Comparison of ENCODE assay signal across 8 mouse cellular contexts in the genomic region with DNA sequence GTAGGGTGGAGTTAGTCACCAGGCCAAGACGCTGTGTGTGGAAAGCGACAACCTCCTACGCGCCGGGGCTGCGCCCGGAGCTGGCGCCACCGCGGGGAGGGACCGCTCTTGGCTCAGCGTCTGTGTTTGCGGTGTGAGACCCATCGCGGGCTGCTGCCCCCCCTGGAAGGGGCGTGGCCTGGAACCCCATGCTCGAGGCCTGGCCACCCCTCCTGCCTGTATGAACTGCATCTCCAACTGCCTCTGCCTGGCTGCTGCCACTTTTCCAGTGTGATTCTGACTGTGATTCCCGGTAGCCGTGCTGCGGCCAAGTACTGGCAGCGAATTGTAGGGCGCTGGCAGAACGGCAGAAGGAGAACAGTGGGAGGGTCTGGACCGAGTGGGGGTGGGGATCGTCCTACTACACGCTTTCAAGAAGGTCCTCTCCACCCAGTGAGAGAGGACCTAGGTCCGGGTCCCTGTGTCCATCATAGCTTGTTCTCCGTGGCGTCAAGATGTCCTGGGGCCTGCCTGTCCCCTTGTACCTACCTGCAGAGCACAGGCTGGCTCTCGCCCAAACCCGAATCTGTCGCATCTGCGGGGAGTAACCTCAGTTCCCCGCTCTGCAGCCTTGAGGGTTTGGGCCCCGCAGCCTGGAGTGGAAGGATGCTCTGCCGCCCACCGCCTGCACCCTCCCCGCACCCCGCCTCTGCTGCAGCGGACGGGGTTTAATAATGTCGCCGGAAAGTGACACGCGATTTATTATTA. TPM values are rescaled to one million over a fixed set of nuclear protein-coding genes. Genes with fewer than 3 reads are reported as not detected.
DNase-seq lines count a peak whose midpoint lies in the region; ATAC-seq and TF ChIP-seq lines count a peak whose summit lies in the region.

No protein-coding gene starts in this region.

- H3K9me3 ChIP-seq in intestine, embryonic 14.5 days (ENCODE audit: control insufficient read depth, low read length) = no peaks in the 10 kb centered on the region
- H3K9me3 ChIP-seq in midbrain, postnatal 0 days (ENCODE audit: low read length) = no peaks in the 10 kb centered on the region

- peak; percentile 45 for ATAC-seq in granulocyte monocyte progenitor cell, adult 5-6 weeks (replicated peaks; ENCODE audit: poor library complexity, severe bottlenecking)
- no peak for ATAC-seq in intestine, embryonic 14.5 days (replicated peaks; ENCODE audit: low FRiP score, low TSS enrichment, low read depth)
- no peak for ATAC-seq in midbrain, postnatal 0 days (ENCODE audit: low FRiP score)

- no peak for TF ChIP-seq CTCF in midbrain, postnatal 0 days (IDR thresholded peaks at IDR 0.05)

- H3K4me2 ChIP-seq in intestine, embryonic 14.5 days (ENCODE audit: low read length) = peak overlapping the region; percentile 48
- peak overlapping the region; percentile 52 for H3K4me2 ChIP-seq in midbrain, postnatal 0 days (ENCODE audit: low read depth, low read length, poor library complexity, severe bottlenecking)

- 1% methylated on average over 45 of the region's 45 CpGs for whole genome bisulfite sequencing in intestine, embryonic 14.5 days
- 2% methylated on average over 45 of the region's 45 CpGs for WGBS in midbrain, postnatal 0 days

- peak overlapping the region; percentile 21 for H3K4me3 ChIP-seq in intestine, embryonic 14.5 days (ENCODE audit: low read depth, low read length)
- H3K4me3 ChIP-seq in midbrain, postnatal 0 days (ENCODE audit: low read depth, low read length) = peak overlapping the region; percentile 23

- peaks cover 68% of the 10 kb centered on the region for H3K27me3 ChIP-seq in intestine, embryonic 14.5 days (replicated peaks; ENCODE audit: control insufficient read depth, insufficient read depth, low read length)
- peaks cover 57% of the 10 kb centered on the region for H3K27me3 ChIP-seq in midbrain, postnatal 0 days (ENCODE audit: insufficient read depth, low read length)

- no peak overlapping the region for H3K27ac ChIP-seq in intestine, embryonic 14.5 days (ENCODE audit: low read depth)
- H3K27ac ChIP-seq in midbrain, postnatal 0 days (ENCODE audit: low read depth, low read length) = no peak overlapping the region

- H3K9ac ChIP-seq in intestine, embryonic 14.5 days (ENCODE audit: low read length) = no peak overlapping the region
- H3K9ac ChIP-seq in midbrain, postnatal 0 days (replicated peaks; ENCODE audit: low read length, poor library complexity, severe bottlenecking) = peak overlapping the region; percentile 44; the same call in 1 of the 2 replicates

- H3K36me3 ChIP-seq in intestine, embryonic 14.5 days (ENCODE audit: control insufficient read depth, insufficient read depth, low read length) = no peaks in the 10 kb centered on the region
- H3K36me3 ChIP-seq in midbrain, postnatal 0 days (ENCODE audit: insufficient read depth, low read length) = no peaks in the 10 kb centered on the region

- peaks cover 42% of the 10 kb centered on the region for H3K4me1 ChIP-seq in intestine, embryonic 14.5 days (replicated peaks; ENCODE audit: control insufficient read depth, insufficient read depth, low read length)
- H3K4me1 ChIP-seq in midbrain, postnatal 0 days (ENCODE audit: insufficient read depth, low read length) = 0 out of 2 replicates have a peak, but pooled peaks cover 4% of the 10 kb centered on the region

- DNase-seq in ovary, postnatal 36 days (ENCODE audit: low spot score) = peak; percentile 86
- no peak for DNase-seq in ovary, postnatal 14 days (ENCODE audit: low spot score)
- peak; percentile 66 to 71 for DNase-seq in cerebellum, postnatal 36 days
- DNase-seq in intestine, embryonic 14.5 days (ENCODE audit: low spot score) = peak; percentile 72
- peak; percentile 39 for DNase-seq in liver
- peak; percentile 52 for DNase-seq in midbrain, postnatal 0 days (ENCODE audit: low spot score)
- DNase-seq in testis, postnatal 14 days (ENCODE audit: low spot score) = peak; percentile 78

RNA-seq across cellular contexts. Expression of gene Kazald1, which starts 4.9 kb away (rescaled TPM):
- total RNA-seq in granulocyte monocyte progenitor cell, adult 5-6 weeks (2014; fragmentation: Nextera tagmentation) = not detected in 2 replicates
- 0.69 TPM in 1 of 2 replicates, not detected in the other for total RNA-seq in granulocyte monocyte progenitor cell, adult 5-6 weeks (2017)
- 0.69 and 1.8 TPM in 2 replicates for polyA plus RNA-seq in intestine, embryonic 14.5 days (2014; fragmentation: Nextera tagmentation; extraction: Ambion mirVana)
- 0.94 and 2.2 TPM in 2 replicates for total RNA-seq in midbrain, postnatal 0 days (2014; rRNA removed)
- polyA plus RNA-seq in midbrain, postnatal 0 days (2015; fragmentation: Nextera tagmentation; extraction: Ambion mirVana) = 2.2 and 2.3 TPM in 2 replicates

RNA-seq across cellular contexts. Expression of gene Sfxn3, which starts 32.6 kb away (rescaled TPM):
- 10.5 and 21.1 TPM in 2 replicates for total RNA-seq in granulocyte monocyte progenitor cell, adult 5-6 weeks (2014; fragmentation: Nextera tagmentation)
- total RNA-seq in granulocyte monocyte progenitor cell, adult 5-6 weeks (2017) = 3.7 and 5.3 TPM in 2 replicates
- 23.4 and 24.5 TPM in 2 replicates for polyA plus RNA-seq in intestine, embryonic 14.5 days (2014; fragmentation: Nextera tagmentation; extraction: Ambion mirVana)
- total RNA-seq in midbrain, postnatal 0 days (2014; rRNA removed) = 72.2 and 85.8 TPM in 2 replicates
- 101 and 102 TPM in 2 replicates for polyA plus RNA-seq in midbrain, postnatal 0 days (2015; fragmentation: Nextera tagmentation; extraction: Ambion mirVana)

RNA-seq across cellular contexts. Expression of gene Pdzd7, which starts 34.4 kb away (rescaled TPM):
- total RNA-seq in granulocyte monocyte progenitor cell, adult 5-6 weeks (2014; fragmentation: Nextera tagmentation) = 0.24 TPM in 1 of 2 replicates, not detected in the other
- not detected in 2 replicates for total RNA-seq in granulocyte monocyte progenitor cell, adult 5-6 weeks (2017)
- 0.42 and 0.55 TPM in 2 replicates for polyA plus RNA-seq in intestine, embryonic 14.5 days (2014; fragmentation: Nextera tagmentation; extraction: Ambion mirVana)
- 5.9 and 7.2 TPM in 2 replicates for total RNA-seq in midbrain, postnatal 0 days (2014; rRNA removed)
- polyA plus RNA-seq in midbrain, postnatal 0 days (2015; fragmentation: Nextera tagmentation; extraction: Ambion mirVana) = 2.9 and 3.4 TPM in 2 replicates
